Mouse (Mus musculus) cerebellum, postnatal 14 days (tissue): ENCODE results near the gene Twf1.

Experiments
- DNase-seq, 2 experiments: peaks; one replicate each; pipeline ENCODE4 v3.0.0; 2021; ENCODE audit warnings: mixed read lengths in 2 of 2

Twf1 gene

GRCm38 (mm10) chr15:94589219-94590075 lies at the start of gene Twf1:
TSS of gene Twf1 (minus strand) at chr15:94589889.
- peak; percentile 99 for DNase-seq

DNA sequence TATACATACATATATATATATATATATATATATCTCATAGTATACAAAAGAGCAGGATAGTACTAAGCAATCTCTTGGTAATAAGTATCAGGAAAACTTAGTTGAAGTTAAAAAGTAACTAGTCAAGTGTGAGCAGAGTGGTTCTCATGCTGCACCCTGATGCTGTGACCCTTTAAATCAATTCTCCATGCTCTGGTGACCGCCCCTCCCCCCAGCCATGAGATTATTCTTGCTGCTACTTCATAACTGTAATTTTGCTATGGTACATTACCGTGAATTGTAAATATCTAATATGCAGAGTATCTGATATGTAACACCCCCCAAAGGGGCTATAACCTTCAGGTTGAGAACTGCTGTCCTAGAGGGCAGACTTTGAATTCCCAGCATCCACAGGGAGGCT lies 49.4 kb upstream of the Twf1 start:
- DNase-seq = no peak

- no peak for DNase-seq
Measured at GRCm38 (mm10) chr15:94638207-94638606, 48.5 kb upstream of the Twf1 start.

GRCm38 (mm10) chr15:94634524-94634923 lies 44.8 kb upstream of the Twf1 start:
- no peak for DNase-seq

DNA sequence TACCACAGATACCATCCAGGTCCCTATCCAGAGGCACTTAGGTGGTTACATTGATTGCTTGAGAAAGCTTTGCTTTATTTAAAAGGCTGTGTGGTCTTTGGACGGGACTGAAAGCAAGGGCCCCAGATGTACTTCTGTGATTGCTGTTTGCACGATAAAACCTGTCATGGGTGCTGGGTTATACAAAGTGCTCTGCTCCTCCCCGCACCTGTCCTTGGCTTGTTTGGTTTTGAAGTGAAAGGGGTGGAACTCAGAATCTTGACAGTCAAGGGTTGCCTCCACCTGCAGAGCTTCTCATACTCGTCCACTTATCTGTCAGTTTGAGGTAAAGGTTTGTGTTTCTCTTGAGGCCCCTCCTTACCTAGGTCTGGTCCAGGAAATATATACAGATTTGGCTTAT lies 40.9 kb upstream of the Twf1 start:
- no peak for DNase-seq

DNA sequence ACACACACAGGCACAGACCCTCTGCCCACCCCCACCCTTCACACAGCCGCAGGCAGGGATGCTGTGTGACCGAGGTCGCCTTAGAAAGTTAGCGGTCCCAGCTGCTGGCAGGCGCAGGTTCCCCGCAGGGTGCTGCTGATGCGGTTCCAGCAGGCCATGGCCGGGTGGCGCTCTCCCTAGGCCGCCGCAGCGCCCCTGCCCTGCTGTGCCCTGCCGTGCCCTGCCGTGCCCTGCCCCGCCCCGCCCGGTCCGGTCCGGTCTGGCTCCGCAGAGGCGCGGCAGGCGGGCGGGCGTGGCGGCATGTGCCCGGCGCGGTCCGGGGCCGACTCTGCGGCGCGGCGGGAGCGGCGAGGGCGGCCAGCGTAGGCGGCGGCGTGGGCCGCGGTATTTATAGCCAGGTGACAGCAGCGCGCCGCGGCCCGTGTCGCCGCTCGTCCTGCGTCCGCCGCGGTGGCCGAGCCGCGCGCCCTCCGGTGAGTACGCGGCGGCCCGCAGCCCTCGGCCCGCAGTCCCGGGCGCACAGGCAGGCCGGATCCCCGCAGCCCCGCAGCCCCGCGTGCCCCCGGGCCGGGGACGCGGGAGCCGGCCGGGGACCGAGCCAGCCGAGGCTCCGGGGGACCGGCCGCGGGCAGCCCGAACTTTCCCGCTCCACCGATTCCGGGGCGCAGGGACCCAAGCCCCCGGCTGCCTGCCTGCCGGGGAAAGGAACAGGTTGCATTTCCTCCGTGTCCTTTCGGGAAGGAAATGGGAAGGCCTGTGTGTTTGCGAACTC lies 39.3 kb upstream of the Twf1 start, which contains the start of gene Tmem117:
Gene Tmem117, plus strand, starts transcription at position 403 of the 772 bp plus-strand sequence.
- peak; percentile 71 to 73 for DNase-seq

- DNase-seq = no peak
Measured at GRCm38 (mm10) chr15:94628463-94628829, 38.8 kb upstream of the Twf1 start.

DNA sequence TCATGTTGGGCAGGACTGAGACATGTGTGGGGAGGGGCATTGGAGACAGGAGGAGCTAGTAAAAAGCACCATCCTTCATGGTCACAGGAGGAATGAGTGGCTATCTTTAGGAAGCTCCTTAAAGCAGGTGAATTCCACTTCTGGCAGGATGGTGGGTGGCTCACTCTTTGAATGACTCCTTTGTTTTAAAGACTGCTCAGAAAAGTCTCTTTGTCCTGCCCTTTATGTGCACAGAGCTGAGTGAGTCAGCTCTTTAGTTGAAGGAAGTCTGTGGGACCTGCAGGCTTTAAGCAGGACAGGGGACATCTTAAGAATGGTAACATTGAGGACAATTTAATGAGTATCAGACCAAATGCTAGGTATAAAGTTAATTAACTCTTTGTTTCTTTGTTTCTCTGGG lies 31.2 kb upstream of the Twf1 start:
- no peak for DNase-seq

DNA sequence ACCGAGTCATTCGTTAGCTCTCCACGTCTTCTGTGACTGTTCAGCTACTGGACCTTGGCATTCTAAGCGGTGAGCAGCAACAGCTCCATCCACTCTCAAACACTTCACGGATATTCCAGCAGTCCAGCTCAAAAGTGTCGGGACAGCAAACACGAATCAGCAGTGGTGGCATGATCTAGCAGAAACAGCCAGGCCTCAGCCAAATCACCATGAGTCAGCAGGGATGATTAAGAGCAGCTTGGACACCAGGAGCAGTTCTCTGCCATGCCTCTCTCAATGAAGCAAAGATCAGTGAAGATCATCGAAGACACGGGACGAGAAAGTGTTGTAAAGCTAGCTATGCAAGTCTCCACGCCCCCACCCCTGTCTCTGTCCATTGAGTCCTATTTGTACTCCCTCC lies 26.3 kb upstream of the Twf1 start:
- no peak for DNase-seq

GRCm38 (mm10) chr15:94607768-94608167 lies 18.1 kb upstream of the Twf1 start:
- DNase-seq = no peak

GRCm38 (mm10) chr15:94602441-94602840 lies 12.8 kb upstream of the Twf1 start:
- DNase-seq = no peak

DNA sequence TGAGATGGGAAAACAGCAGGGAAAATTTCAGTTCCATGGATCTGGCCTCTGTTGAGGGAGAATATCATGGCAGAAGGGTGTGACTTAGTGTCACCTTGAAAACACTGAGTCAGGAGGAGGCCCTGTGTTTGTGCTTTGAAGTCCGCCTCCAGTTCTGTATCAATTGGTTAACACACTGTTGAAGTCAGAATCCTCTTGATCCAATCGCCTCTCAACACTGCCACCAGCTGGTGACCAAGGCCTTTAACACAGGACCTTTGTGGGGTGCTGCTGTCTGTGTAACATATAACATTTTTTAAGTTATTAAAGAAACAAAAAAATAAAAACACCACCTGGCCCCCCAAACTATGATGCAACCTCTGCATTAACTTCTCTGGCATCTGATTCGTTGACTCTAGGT lies 11.7 kb upstream of the Twf1 start:
- DNase-seq = peak; percentile 70 to 78

DNA sequence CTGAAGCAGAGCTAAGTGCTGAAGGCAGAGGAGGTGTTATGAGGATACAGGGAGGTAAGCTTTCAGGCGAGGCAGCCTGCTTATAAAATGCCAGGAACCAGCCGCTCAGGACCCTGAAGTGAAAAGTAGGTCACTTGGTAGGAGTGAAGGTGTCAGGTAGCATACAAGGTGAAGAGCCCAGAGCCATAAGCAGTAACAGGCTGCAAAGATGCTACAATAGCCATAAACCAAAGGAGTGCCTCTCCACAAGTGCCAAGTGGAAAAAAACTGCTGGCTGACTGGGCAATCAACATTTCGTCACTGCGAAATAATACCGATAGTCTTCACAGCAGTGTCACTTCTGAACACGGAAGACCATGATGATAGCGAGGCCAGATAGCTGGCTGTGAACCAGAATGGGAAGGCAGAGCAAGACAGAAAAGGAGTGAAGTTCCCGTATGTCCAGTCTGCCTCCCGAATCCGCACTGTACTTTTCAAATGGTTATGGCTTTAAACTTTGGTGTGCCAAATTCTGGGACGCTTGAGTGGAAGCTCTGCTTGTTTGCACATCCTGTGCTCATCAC lies 10.5 kb upstream of the Twf1 start:
- peak in 1 of 2 experiments; percentile 16 for DNase-seq

GRCm38 (mm10) chr15:94593586-94593985 lies 3.9 kb upstream of the Twf1 start:
- no peak for DNase-seq

DNA sequence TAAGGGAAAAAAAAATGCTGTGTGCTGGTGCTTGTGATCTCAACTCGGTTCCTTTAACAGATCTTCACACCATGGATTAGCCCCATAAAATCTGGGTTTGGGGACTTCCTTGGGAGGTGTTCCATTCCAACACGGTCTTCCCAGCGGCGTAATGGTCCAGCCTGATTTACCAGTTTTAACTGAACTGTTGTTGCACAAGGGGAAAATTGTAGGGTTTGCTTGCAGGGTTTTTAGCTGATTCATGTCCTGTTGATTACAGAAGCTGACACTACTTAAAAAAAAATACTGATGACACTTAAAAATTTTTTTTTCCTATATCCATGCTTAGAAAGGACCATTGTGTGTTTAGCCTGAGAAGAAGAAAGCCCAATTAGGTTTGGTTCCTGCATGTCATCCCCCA lies 1.7 kb upstream of the Twf1 start:
- DNase-seq = no peak

- no peak for DNase-seq
Measured at GRCm38 (mm10) chr15:94590083-94590482, 394 bp upstream of the Twf1 start.

DNA sequence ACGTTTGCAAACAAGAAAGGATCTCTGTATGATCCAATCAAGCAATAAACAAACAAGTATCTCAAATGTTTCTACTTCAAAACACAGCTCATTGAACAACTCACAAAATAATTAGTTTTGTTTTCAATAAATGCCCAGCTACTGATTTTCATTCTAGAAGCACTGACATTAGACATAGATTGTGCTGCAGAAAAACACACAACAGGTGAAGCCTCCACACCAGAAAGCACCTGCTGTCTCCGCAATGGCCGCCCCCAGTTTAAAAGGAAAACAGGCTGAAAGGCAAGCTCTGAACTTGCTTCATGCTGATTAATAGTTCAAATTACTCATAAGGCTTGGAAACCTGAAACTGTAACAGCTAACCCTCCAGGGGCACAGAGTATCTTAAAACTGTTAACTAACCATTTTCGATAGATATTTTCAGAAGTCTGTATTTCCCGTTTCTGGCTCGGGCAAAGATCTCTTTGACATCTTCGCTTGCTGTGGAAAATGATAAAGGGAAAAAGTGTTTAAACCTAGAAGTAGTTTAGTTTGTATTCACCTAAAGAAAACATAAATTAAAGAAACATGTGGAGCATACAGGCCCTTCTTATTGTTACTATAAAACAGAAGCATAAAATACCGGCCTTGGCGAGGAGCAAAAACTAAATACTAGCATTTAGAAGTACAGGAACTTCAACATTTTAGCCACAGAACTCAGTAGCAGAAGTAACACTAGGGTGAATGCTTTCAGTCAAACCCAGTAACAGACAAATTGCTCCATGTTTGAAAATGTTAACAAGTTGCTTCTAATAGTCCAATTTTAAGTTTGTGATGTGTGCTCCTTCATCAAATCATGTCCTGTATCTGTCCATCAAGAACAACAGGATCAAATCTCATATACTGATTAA lies 1.6 kb downstream of the Twf1 start:
- no peak for DNase-seq

- DNase-seq = no peak
Measured at GRCm38 (mm10) chr15:94584738-94585137, 5.0 kb downstream of the Twf1 start.

DNA sequence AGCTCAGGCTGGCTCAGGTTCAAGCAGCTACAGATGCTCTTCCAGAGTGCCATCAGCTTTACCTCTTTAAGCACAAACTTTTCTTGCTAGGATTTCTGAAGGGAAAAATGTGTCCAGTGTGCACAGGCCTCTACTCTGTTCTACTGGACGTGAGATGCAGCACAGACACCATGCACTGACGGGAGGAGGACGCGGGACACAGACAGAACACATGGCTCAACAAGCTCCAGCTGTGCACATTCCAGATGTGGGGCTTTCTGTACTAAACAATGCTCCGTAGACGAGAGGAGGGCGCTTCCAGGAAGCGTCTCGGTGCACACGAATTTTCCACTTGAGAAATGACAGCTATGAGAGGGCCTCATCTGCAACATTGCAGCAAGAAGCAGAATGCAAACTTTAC lies 6.5 kb downstream of the Twf1 start:
- no peak for DNase-seq

GRCm38 (mm10) chr15:94582000-94582593 lies 7.6 kb downstream of the Twf1 start:
- no peak for DNase-seq

DNA sequence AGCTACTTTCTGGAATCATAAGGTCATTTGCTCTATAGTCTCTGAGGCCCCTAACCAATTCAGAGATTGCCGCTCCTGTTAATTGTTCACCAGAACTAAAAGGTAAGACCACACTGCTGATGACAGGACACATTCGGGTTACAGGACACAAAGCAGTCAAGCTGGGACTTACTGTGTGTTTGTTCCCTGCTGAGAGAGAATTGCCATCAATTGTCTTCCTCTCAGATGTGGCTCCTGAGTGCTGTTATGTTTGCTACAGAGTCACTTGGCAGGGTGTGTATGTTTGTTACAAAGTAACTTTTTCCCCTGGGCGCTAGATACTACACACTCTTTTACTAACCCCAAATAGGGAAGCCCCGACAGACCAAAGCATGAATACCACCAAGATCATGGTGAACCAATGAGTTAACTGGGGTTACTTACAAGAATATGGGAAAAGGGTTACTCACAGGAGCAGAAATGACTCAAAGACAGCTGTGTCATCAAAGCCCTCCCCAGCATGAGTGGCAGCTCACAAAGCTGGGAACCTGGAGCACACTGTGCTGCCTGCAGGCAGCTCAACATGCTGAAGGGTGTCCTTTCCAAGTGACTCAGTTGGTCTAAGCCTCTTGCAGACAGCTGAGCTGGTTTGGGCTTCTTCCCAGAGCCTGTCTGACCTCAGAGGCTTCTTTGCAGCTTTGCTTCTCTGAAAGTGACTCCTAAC lies 15.0 kb downstream of the Twf1 start:
- DNase-seq = no peak

GRCm38 (mm10) chr15:94572746-94573145 lies 16.9 kb downstream of the Twf1 start:
- DNase-seq = no peak
